9 mouse cellular contexts compared by ENCODE assay signal in genomic region chr12:110598527-110598926, GRCm38 (mm10). TPM values are rescaled to one million over a fixed set of nuclear protein-coding genes. Genes with fewer than 3 reads are reported as not detected.
DNase-seq lines count a peak whose midpoint lies in the region; ATAC-seq and TF ChIP-seq lines count a peak whose summit lies in the region.
"Had no signal": no experiment of that assay in that cellular context is flagged by ENCODE, and none has a peak within 500 bp of the region (broad histone marks: within the 10 kb centered on the region; RNA-seq: fewer than 3 reads in every experiment).

No protein-coding gene starts in this region.

- TF ChIP-seq POLR2A in bone marrow, adult 2 months (IDR thresholded peaks at IDR 0.05; ENCODE audit: borderline replicate concordance, control insufficient read depth, low read depth, low read length) = no peak

- H3K27me3 ChIP-seq in midbrain, embryonic 12.5 days = peaks cover 28% of the 10 kb centered on the region
- H3K27me3 ChIP-seq in midbrain, embryonic 13.5 days = 0 out of 2 replicates have a peak, but pooled peaks cover 5% of the 10 kb centered on the region
- peaks cover 11% of the 10 kb centered on the region; the same call in 1 of the 2 replicates for H3K27me3 ChIP-seq in forebrain, embryonic 13.5 days
- 0 out of 2 replicates have a peak, but pooled peaks cover 5% of the 10 kb centered on the region for H3K27me3 ChIP-seq in limb, embryonic 13.5 days

- peak; percentile 58 for TF ChIP-seq CTCF in bone marrow, adult 2 months (IDR thresholded peaks at IDR 0.05; ENCODE audit: control insufficient read depth, insufficient read depth, low read length)

- H3K36me3 ChIP-seq in midbrain, embryonic 12.5 days = no peaks in the 10 kb centered on the region
- no peaks in the 10 kb centered on the region for H3K36me3 ChIP-seq in midbrain, embryonic 13.5 days
- no peaks in the 10 kb centered on the region for H3K36me3 ChIP-seq in forebrain, embryonic 13.5 days (ENCODE audit: poor library complexity, severe bottlenecking)
- no peaks in the 10 kb centered on the region for H3K36me3 ChIP-seq in limb, embryonic 13.5 days
- H3K36me3 ChIP-seq: heart, embryonic 13.5 days had no signal

- no peak overlapping the region for H3K4me2 ChIP-seq in midbrain, embryonic 12.5 days (replicated peaks)
- H3K4me2 ChIP-seq in midbrain, embryonic 13.5 days (replicated peaks) = no peak overlapping the region
- no peak overlapping the region for H3K4me2 ChIP-seq in forebrain, embryonic 13.5 days
- no peak overlapping the region for H3K4me2 ChIP-seq in limb, embryonic 13.5 days (replicated peaks)
- H3K4me2 ChIP-seq: heart, embryonic 13.5 days had no signal

- H3K9ac ChIP-seq in midbrain, embryonic 12.5 days (replicated peaks) = 0 out of 2 replicates have a peak overlapping the region, but pooled peaks have one; percentile 28
- H3K9ac ChIP-seq in midbrain, embryonic 13.5 days (replicated peaks) = no peak overlapping the region
- 0 out of 2 replicates have a peak overlapping the region, but pooled peaks have one; percentile 13 for H3K9ac ChIP-seq in forebrain, embryonic 13.5 days
- 0 out of 2 replicates have a peak overlapping the region, but pooled peaks have one; percentile 25 for H3K9ac ChIP-seq in limb, embryonic 13.5 days
- H3K9ac ChIP-seq: heart, embryonic 13.5 days had no signal

- WGBS in midbrain, embryonic 12.5 days = 11% methylated on average over 7 of the region's 7 CpGs
- WGBS in midbrain, embryonic 13.5 days = 14% methylated on average over 7 of the region's 7 CpGs
- 0% methylated on average over 7 of the region's 7 CpGs for WGBS in bone marrow, adult 2 months
- WGBS in forebrain, embryonic 13.5 days = 9% methylated on average over 7 of the region's 7 CpGs
- WGBS in limb, embryonic 13.5 days = 8% methylated on average over 7 of the region's 7 CpGs

- ATAC-seq in midbrain, embryonic 12.5 days (ENCODE audit: low FRiP score, low read depth) = no peak
- no peak for ATAC-seq in midbrain, embryonic 13.5 days
- no peak for ATAC-seq in forebrain, embryonic 13.5 days
- no peak for ATAC-seq in limb, embryonic 13.5 days (ENCODE audit: low FRiP score, low read depth)

- DNase-seq in kidney, adult 8-10 months = peak; percentile 33 to 59
- DNase-seq in retina, postnatal 7 days (ENCODE audit: low read depth, low spot score) = peak; percentile 69
- DNase-seq in yolk sac, embryonic 10.5 days (ENCODE audit: low spot score) = peak; percentile 45

- peaks cover 18% of the 10 kb centered on the region for H3K4me1 ChIP-seq in midbrain, embryonic 12.5 days
- peaks cover 17% of the 10 kb centered on the region for H3K4me1 ChIP-seq in midbrain, embryonic 13.5 days (replicated peaks)
- peaks cover 2% of the 10 kb centered on the region; the same call in 1 of the 2 replicates for H3K4me1 ChIP-seq in bone marrow, adult 2 months (ENCODE audit: control insufficient read depth, insufficient read depth, low read length)
- peaks cover 20% of the 10 kb centered on the region for H3K4me1 ChIP-seq in forebrain, embryonic 13.5 days
- H3K4me1 ChIP-seq in limb, embryonic 13.5 days = peaks cover 19% of the 10 kb centered on the region

- no peak overlapping the region for H3K4me3 ChIP-seq in midbrain, embryonic 12.5 days
- H3K4me3 ChIP-seq in midbrain, embryonic 13.5 days (replicated peaks) = no peak overlapping the region
- H3K4me3 ChIP-seq in bone marrow, adult 2 months (replicated peaks; ENCODE audit: control insufficient read depth, low read depth, low read length) = no peak overlapping the region
- H3K4me3 ChIP-seq in forebrain, embryonic 13.5 days = no peak overlapping the region
- no peak overlapping the region for H3K4me3 ChIP-seq in limb, embryonic 13.5 days
- H3K4me3 ChIP-seq: heart, embryonic 13.5 days had no signal

- H3K27ac ChIP-seq in midbrain, embryonic 12.5 days (replicated peaks) = no peak overlapping the region
- H3K27ac ChIP-seq in midbrain, embryonic 13.5 days = no peak overlapping the region
- H3K27ac ChIP-seq in bone marrow, adult 2 months (ENCODE audit: control insufficient read depth, insufficient read depth, low read depth, low read length, poor library complexity) = no peak overlapping the region
- no peak overlapping the region for H3K27ac ChIP-seq in forebrain, embryonic 13.5 days
- H3K27ac ChIP-seq in limb, embryonic 13.5 days = no peak overlapping the region
- H3K27ac ChIP-seq: heart, embryonic 13.5 days had no signal

- H3K9me3 ChIP-seq in midbrain, embryonic 12.5 days = no peaks in the 10 kb centered on the region
- no peaks in the 10 kb centered on the region for H3K9me3 ChIP-seq in midbrain, embryonic 13.5 days
- H3K9me3 ChIP-seq in forebrain, embryonic 13.5 days (replicated peaks) = no peaks in the 10 kb centered on the region
- H3K9me3 ChIP-seq in limb, embryonic 13.5 days = no peaks in the 10 kb centered on the region
- H3K9me3 ChIP-seq: heart, embryonic 13.5 days had no signal

RNA-seq across cellular contexts. Expression of gene Dync1h1, which starts 2.7 kb away (rescaled TPM):
- polyA plus RNA-seq in midbrain, embryonic 12.5 days (2016; fragmentation: Nextera tagmentation; extraction: Ambion mirVana) = 94.7 and 99.4 TPM in 2 replicates
- polyA plus RNA-seq in midbrain, embryonic 13.5 days (2015; fragmentation: Nextera tagmentation; extraction: Ambion mirVana) = 92.2 and 93.6 TPM in 2 replicates
- 18.8 and 39.1 TPM in 2 replicates for polyA plus RNA-seq in bone marrow, adult 2 months (2011; ENCODE audit: insufficient read depth, insufficient read length, low replicate concordance, missing spikeins)
- 76.3 and 97.0 TPM in 2 replicates for polyA plus RNA-seq in forebrain, embryonic 13.5 days (2015; fragmentation: Nextera tagmentation; extraction: Ambion mirVana)
- polyA plus RNA-seq in limb, embryonic 13.5 days (2015; fragmentation: Nextera tagmentation; extraction: Ambion mirVana) = 50.0 and 53.5 TPM in 2 replicates
